Mouse (Mus musculus) right cerebral cortex, adult 18-20 months (tissue): Measurements from ENCODE around the gene Wscd1.
"Not testable (repeated sequence)": the region's sequence is repeated elsewhere in the genome, so short reads cannot be mapped to it uniquely, and the experiment has no call there.

ENCODE experiments used
- DNase-seq: peaks from one replicate; pipeline ENCODE4 v3.0.0; 2022; ENCODE audit warnings: mixed read lengths

The Wscd1 gene

DNA sequence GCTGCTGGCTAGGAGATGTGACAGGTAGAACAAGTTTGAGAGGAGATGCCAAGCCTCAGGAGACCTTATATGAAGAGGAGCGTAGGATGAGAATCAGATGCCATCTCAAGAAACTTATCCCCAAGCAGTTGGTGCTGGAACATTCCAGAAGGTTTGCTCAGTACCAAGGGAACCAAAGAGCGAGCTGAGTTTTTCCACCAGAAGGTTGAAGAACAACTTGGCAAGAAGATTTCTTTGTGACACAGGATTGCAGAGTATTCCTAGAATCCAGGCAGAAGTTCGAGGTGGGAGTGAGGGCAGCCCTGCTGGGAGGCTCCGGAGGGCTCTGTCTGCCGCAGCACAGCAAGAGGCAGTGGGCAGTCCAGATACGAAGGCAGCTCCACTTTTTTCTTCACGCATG lies 21.4 kb downstream of the Wscd1 start:
- DNase-seq, result no peak

DNA sequence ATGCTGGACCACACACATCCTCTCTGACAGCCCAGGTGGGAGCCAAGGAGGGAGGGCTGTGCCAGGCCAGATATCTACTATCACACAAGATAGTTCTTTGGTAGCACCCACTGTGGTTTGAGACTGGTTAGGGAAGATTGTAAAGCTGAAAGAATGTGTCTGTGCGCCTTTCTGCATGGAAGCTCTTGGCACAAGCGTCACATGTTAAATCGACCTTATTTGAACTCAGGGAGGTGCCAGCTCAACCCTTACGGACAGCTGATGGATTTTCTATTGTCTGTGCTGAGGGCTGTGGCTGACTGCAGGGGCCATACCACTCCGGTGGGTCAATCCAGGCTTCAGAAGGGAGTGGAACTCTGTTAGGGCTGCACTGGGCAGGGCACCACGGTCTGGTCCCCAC lies 22.3 kb downstream of the Wscd1 start:
- no peak for DNase-seq

DNA sequence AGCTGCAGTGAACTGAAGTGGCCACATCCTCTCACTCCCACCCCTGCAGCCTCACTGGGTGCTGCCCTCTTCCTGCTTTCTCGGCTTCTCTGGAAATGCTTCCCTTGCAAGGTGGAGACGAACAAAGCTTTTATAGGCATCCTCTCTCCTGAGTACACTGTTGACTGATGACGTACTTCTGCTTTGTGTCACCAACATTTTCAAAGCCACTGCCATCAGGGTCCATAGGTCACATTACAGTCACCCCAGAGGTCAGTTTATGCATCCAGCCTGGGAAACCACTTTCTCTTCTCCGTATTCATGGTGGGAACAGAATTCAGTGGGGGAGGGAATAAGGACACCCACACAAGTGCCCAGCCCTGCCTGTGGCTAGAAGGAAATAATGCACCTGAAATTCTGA lies 23.1 kb downstream of the Wscd1 start:
- DNase-seq, result no peak

DNA sequence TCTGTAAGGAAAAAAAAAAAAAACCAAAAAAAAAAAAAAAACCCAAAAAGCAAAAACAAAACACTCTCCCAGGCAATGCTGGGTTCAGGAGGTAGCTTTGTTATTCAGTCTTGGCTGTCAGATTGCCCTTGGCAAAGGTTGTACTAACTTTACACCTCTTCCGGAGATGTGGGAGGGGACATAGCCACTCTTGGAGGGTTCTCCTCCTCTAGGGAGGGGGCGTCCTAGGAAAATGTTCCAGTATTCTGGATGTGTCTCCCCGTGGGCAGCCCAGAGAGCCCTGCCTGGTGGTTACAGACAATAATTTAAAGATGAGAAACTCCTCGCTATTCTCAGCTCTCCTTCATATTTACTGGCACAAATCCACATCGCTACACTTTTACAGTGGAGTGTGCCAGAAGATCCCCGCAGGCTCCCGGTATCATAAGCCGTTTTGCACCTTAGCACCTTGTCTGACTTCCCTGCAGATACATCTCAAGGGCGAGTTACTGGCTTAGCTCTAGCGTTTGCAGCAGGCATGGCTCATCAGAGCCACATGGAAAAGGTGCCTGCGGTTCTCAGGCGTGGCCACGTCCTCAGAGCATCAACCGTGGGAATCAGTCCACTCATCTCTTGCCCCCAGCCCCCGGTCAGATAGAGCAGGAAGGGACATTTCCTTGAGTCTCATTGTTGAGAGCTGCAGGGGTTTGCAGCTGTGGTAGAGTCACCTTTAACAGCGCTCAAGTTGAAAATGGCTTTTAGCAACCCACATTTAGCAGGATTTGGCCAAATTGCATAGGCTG lies 24.5 kb downstream of the Wscd1 start:
- DNase-seq, result peak; percentile 52

DNA sequence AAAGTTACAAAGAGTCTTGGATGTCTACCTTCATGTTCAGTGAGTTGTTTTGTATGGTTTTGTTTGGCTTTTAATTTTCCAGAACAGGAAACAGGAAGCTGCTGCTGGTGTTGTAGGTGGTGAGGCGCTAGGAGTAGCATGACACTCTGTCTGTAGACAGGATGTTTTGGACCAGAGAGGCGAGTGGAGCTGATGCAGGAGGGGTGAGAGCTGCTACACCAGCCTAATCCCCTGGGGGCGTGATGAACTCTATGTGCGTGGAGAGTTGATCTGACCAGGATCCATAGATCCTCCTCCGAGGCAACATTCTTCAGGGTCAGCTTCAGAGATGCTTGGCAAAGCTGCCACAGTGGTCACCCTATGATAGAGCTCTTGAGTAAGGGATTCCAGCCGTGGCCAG lies 25.3 kb downstream of the Wscd1 start:
- no peak for DNase-seq

DNA sequence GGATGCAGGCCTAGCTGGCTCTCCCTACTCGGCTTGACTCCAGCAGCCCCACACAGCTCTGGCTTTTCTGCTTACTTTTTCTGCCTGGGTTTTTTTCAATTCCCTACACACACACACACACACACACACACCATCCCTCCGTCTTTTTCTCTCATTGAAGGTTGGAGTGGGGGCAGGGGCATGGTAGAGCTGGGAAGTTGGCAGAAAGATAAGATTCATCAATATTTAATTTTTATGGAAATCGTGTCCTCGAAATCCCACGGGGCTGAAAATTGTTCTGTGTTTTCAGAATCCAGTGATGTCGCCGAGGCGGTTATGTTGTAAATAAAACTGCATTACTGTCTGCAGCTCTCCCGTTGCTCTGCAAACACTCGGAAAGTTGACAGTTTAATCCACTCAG lies 29.9 kb downstream of the Wscd1 start:
- DNase-seq, result no peak

DNA sequence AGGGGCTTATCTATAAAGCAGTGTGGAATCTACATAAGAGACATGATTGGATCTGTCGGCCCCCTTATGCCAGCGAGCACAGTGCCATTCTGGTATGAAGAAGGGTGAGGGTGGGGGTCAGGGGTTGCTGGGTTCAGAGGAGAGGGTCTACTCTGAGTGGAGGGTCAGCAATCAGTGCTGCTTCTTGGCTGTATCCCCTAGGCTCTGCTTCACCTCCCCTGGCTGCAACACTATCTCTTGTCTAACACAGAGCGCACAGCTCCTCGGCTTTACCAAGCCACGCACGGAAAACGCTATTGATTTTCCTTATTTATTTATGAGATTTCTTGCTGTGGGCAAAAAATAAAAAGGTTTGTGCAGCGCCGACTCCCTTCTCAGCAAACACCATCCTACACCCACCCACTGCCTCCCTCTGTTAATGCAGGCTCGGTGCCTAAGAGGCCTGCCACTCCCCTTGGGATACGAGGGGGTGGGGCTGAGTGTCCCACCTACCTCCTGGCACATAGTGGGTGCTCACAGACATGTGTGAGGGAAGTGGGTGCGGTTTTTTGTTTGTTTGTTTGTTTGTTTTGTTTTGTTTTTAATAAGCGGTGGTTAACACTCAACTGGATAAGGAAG lies 32.1 kb downstream of the Wscd1 start:
- no peak for DNase-seq

DNA sequence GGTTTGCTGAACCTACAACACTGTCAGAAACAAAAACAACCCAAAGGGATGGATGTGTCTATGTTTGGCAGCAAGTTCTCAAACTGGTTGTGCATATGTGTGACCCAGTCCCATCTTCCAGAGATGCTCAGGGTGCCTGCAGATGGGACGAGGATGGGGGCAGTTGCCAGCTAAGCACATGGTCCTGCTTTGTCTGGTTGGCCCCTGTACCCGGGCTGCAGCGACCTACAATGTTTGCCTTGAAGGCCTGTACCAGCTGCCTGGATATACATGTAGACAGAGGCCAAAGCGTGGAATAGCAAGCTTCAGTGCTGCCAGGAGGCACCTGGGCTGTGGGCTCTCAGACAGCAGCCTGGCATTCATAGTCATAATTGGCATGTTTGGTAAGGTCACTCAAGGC lies 35.8 kb downstream of the Wscd1 start:
- DNase-seq, result no peak

DNA sequence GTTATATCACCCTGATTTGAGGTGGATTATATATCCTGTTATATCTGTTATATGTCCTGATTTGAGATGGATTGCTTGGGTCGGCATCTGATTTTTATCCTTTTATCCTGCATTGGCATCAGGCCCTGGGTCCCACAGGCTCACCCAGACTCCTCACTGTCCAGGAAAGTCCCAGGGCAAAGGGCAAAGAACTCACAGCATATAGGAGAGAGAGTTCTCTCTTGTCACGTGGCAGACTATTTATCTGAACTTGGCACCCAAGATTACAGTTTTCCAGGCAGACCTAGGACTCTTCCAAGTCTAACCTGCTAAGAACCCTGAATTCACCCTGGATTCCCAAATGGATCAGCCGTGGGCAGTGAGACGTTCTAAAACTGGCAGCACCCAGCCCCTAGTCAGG lies 38.5 kb downstream of the Wscd1 start:
- DNase-seq, result no peak

DNA sequence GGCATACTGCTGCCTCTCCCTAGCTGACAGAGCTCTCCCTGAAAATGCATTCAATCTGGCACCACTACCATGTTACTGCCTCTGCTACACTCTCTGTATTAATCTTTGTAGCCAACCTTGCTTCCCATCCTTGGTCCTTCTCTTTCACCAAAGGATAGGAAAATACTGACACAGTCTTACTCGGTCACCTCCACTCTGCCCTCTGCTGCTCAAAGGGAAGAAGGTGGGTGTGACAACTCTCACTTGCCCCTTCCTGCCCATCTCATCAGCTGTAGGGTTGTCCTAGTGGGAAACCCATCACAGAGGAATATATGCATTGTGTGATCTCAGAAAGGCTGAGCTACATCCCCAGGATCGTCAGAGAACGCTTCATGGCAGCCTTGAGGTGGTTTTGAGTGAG lies 40.5 kb downstream of the Wscd1 start:
- DNase-seq, result no peak

DNA sequence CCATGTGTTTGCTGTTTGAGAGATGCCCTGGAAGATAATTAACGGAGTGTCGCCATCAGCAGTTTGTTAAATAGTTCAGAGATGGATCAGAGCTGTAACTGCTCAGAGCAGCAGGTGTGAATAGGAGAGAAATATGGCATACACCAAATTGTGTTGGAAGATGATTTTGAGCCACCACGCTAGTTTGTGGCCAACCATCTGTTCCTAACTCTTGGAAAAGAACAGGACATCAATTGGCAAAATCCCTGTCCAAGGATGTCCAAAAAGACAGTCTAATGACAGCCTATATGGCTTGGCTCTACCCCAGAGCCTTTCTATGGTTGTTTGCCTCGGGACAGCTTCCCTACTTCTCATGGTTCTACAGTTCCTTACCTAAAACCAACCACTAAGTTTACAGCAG lies 49.5 kb downstream of the Wscd1 start:
- no peak for DNase-seq

DNA sequence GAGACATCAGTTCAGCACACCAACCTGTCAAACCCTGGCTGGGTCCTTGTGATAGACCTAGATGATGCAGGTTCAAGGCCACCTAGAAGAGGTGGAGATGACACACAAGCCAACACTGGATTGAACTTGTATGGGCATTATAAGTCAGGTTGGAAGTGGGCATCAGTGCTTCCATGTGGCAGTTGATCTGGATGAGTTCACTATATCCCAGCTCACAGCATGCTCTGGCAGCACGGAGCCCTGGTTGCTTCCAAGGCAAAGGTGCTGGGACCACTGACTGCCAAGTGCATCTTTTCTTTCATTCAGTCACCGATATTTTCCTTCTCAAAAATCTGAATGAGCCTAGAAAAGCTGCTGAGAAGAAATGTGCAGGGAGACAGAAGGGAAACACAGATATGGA lies 58.8 kb downstream of the Wscd1 start:
- no peak for DNase-seq

DNA sequence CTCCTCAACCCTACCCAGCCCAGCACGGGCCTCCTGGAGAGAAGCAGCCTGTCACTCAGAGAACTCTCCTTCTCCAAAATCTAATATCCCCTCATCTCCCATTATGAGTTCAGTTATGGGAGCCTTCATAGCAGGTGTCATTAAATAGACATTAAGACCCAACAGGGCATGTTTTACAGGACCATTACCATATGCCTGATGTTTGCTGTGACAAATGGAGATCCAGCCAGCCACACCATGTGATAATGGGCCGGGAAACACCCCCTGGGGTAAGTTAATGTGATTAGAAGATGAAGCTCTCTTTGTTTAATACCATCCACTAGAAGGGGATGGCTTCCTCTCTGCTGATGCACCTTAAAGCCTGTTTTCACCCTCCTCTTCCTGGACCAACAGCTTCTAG lies 62.1 kb downstream of the Wscd1 start:
- no peak for DNase-seq

DNA sequence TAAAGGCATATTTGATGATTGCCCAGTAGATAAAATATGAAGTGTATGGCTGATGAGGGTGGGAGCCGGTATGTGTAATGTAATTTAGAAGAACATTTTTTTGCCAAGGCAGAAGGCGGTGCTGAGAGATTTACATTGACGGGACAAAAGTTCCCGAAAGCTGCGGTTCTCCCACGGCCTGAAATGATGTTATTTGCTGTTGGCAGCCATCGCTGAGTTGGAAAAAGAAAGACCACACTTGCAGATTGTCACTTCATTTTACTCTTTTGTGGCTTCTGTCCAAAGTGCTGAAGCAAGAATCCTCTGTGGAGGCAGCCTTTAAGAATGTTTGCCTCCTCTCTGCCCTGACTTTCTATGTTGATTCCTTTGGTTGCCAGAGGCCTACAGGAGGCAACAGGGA lies 63.2 kb downstream of the Wscd1 start:
- DNase-seq, result peak; percentile 18

DNA sequence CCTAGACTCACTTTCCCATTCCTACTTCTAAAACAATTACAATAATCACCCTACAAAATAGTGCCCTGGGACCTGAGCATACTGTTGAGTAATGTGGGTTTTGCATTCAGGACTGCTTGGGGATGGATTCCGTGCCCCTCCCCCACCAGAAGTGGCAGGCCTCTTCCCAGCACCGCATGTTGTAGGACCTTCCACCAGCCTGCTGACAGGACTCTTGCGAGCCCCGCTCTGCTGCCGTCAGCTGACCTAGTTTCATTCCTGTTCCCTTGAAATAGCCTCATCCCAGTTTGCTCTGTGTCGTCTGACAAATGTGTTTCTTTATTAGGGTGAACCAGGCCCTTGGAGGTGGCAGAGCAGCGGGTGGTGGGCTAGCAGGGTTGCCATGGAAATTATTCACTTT lies 64.8 kb downstream of the Wscd1 start:
- peak; percentile 15 for DNase-seq

DNA sequence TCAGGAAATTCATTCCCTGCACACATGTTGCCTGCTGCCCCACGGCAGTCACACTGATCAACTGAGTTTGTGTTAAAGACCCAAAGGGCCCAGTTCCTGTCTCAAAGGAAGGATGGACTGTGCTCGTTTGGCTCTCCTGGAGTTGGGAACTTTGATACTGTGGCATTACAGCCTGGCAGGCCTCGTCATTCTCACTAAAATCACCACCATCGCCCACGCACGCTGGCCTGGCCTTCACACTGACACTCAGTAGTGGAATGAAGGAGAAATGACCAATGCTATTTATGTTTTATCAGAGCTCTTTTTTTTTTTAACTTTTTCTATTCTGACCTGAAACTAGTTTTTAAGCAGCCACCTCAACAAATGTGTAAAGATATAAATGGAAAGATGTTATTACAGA lies 65.6 kb downstream of the Wscd1 start:
- no peak for DNase-seq

DNA sequence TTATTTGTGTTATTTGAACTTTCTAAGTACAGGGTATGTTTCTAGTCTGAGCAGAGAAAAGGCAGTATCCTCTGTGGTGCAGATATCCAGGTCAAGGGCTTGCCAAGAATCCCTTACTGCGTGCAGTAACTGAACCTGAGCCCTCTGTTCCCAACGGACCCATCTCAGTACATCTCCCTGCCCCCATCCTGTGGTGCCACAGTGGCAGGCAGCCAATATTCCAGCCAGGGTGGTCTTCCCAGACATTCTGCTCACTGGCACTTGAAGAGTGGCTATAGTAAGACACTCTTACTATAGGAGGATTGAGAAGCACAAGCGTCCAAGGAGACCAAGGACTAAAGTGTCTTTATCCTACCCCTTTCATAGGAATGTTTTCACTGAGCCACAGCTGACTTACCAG lies 67.2 kb downstream of the Wscd1 start:
- DNase-seq, result no peak

DNA sequence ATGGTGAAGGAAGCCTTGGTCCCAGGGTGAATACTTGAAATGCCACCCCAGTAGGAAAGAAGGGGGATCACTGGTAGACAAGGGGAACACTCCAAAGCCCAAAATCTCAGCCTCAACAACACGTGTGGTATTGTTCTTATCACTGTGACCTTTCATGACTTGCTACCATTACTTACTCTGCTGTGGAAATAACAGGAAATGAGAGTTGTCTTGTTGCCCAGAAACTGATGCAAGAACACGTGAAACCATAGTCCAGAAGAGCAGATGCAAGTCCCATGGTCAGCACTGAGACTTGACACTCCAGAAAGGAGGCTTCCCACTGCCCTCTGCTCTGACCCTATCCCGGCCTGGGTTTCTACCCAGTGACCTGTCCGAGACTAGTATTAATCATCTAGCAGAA lies 67.6 kb downstream of the Wscd1 start:
- DNase-seq, result no peak

DNA sequence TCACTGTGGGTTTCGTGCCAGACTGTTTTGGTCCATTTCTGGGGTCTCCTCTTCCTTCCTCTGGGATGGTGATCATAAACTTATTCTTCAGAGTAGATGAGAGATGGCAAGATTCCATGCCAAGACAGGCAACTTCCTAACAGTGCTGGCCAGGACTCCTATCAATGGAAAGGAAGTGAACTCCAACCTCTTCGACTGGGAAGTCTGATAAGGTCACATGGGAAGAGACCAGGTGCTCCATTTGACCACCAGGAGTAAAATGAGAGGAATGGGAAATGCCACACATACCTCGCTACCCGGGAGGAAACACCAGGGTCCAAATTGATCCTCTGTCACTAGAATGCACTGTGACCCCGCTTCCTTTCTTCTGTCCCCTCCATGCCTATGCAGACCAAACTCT lies 68.4 kb downstream of the Wscd1 start:
- DNase-seq, result no peak

DNA sequence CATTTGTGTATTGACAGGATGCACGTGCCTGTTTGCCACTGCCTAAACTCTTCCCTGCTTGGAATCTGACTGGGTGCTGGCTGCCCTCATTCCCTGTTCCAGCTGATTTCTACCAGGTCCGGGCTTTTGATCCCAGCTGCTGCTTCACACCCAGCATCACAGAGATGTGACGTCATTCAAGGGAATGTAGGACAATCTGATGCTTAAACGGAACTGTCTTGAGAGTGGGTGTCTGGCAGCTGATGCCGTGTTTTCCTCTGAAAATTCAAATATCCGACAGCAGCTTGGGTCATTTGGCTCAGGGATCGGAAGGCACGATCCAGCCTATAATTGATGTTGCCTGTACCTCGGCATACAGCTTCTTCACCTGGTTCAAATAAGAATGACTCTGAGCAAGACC lies 70.2 kb downstream of the Wscd1 start:
- peak; percentile 52 for DNase-seq

DNA sequence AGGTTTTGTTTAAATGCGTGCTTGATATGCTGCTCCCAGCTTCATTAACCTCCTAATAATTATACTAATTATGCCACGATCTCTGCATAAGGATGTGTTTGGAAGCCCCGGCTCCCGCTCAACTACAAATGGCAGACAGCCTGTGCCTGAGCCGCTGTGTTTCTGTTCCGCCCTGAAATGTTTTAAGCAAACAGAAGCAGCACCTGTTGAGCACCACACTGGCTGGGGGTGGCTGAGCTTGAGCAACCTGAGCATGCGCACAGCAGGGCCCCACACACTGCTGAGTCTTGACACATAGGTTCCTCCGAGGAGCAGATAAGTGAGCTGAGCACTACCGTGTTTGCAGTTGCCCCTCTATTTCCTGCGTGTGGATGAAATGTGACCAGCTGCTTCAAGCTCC lies 71.1 kb downstream of the Wscd1 start:
- peak; percentile 45 for DNase-seq

DNA sequence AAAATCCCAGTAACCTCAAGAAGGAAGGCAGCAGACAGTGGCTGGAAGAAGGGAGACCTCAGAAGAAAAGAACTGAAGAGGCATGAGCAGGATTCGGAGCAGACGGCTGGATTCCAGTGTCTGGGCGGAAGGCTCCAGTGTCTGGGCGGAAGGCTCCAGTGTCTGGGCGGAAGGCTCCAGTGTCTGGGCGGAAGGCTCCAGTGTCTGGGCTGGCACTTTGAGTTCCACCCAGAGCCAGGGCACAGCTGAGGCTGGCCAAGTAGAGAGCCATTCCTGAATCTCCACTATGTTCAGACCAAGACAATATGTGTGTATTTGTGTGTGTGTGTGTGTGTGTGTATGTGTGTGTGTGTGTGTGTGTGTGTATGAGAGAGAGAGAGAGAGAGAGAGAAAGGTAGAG lies 71.8 kb downstream of the Wscd1 start:
- not testable (repeated sequence) for DNase-seq

DNA sequence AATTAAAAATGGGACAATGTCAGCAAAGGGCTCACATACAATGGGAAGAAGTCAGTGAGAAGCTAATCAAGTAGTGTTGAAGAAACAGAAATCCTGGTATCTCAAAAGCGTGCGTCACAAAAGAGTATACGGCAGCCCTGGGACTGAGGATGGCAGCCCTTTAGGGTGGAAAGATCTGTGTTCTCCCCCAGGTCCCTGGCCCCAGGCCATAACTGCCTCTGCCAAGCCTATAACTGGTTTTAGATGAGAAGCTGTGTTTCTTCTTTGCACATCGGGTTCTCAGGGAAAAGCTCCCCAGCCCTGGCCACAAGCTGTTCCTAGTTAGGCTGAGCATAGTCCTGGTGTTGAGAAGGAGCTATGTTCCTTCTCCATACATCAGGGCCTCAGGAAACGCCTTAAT lies 72.3 kb downstream of the Wscd1 start:
- DNase-seq, result no peak

DNA sequence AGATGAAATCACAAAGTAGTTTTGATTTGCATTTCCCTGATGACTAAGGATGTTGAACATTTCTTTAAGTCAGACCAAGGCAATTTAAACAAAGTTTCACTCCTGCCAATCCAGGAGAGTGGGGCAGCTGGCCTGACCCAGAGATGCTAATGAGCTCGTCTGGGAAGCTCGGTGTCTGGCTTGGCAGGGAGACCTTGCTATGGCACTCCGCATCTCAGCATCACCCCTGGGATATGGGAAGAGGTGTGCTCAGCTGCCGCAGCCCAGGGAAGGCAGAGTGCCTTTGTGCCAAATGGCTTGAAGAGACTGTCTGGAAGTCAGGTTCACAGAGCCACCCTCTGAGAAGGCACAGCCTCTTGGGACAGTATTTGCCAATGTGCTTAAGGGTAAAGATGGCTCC lies 75.3 kb downstream of the Wscd1 start:
- no peak for DNase-seq
